Mouse (Mus musculus) thymus, postnatal 25 days (tissue): ENCODE measurements around the gene Ttll12.

ENCODE experiments used
- DNase-seq: peaks from one replicate; pipeline ENCODE4 v3.0.0; 2022

Gene Ttll12

DNA sequence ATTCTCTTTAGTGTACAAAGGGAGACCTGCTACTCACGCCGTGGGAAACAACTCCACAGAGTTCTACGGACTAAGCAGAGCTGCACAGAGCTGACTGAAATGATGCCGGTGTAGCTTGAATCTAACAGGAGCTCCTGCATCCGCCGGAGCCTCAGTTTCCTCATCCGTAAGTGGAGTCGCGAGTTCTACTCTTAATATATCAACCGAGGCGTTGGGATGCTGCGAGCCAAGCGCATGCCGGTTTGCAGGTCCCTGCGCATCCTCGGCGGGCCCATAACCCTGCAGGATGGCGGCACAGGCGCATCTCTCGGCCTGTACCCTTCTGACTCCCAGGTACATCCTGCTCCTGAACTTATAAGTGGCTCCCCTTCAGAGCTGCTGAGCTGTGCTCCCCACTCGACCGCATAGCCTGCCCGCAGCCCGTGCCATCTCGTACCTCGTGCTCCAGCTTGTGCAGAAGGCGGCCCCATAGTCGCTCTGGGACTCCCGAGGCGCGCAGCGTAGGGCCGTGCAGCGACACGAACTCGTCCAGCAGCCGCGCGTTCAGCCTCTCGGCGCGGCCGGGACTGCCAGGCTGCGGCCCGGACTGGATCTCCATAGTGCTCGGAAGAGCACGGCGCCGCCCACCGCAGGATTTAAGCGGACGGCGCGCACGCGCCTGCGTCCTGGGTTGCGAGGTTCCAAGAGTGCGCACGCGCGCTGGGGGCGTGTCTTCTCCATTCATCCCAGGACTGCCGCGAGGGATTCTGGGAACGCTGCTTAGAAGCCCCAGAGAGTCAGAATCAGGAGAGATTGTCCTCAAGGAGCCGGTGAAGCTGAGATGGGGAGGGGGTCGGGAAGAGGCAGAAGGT, at the start of gene Ttll12:
Ttll12 (minus strand) TSS at position 645 of the 851 bp plus-strand sequence.
- DNase-seq: peak; percentile 92

DNA sequence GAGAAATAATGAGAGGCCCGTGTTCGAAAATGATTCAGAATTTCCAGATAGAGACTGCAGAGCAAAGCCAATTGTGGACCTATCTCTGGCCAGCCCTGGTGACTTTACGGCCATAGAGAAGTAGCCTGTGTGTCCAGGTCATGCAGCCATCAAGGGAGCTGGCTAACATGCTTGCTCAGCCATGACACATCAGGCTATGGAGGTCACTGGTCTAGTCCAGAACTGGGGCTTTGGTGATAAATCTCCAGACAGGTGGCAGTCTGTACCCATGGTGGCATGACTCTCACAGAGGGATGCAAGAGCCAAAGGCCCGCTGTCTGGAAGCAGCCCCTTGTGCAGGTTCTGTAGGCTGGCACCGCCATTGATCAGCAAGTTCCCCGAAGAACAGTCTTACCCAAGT, 47.6 kb upstream of the Ttll12 start:
- no peak for DNase-seq

DNA sequence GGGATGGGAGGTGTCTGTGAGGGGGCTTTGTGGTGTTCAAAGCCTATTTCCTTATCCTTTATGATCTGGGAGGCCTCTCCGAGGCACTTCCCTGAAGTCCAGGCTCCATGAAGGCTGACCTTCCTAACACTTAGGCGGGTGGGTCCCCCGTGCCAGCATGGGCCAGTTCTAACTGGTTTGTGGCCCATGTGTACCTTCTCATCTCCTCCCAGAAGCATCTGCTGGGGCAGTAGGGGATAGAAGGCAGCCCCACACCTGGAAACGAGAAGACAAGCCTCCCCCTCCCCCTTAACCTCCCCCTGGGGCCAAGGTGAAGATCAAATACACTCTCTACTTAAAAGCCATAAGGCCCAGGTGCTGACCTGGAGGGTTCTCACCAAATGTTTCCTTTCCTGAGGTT, 45.3 kb upstream of the Ttll12 start:
- no peak for DNase-seq

DNA sequence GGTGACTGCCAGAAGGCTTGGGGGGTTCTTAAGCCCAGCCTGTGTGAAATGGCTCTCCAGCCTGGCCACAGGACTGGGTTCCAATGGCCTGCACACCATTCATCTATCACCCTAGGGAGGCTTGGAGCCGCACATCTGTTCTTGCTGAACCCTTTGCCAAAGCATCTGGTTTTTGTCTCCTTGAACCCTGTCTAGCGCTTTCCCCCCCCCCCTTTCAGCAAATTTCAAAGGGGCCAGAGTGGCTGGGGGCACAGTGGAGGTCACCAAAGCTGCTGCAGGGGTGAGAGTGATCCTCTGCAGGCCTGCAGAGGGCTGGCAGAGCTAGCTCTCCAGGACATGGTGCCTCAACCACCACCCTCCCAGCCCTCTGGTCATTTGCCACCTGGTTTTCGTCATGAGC, 44.2 kb upstream of the Ttll12 start:
- DNase-seq: no peak

DNA sequence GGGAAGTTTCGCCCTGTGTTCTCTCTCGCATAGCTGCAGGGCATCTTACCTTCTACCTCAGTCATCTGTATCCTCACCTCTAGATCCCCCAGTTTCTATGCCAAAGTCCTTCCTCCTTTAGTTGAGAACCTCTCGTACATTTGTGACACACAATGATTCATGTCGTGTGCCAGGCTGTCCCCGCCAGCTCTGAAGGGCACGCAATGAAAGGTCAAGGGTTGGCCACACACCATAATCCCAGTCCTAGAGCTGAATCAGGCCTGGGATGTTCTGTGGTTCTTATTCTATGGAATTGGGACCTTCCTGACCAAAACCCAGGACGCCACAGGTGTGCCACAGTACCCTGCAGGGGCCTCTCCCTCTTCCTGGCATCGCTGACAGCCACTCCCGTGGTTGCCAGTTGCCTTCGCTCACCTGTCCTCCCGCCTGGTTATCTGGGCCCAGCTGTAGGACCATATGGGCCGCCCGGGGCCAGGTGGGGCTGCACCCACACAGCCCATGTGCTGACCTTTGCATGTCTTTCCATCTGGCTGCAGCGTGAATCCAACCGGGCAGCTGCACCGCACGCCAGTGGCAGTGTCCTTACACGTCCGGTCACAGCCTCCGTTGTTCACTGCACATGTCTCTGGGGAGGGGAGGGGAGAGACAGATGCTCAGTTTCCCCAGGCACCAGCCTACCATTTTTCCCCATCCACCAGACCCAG, 43.4 kb upstream of the Ttll12 start:
- no peak for DNase-seq

DNA sequence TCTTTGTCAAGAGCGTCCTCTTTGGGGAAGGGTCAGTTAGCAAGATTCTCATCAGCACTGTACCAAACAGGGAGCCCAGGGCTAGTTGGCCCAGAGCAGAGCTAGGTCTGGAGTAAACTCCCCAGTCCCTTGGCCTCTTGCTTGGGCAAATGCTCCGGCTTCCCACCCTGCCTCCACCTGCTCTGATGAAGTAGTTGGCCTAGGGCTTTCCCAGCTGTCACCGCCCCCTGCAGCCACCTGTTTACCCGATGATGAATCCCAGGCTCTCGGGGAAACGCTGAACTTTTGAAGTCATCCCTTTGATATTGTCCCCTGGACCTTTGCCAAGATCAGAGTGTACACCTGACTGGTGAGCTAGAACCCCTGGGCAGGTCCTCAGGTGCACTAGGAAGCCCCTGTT, 41.8 kb upstream of the Ttll12 start:
- no peak for DNase-seq

DNA sequence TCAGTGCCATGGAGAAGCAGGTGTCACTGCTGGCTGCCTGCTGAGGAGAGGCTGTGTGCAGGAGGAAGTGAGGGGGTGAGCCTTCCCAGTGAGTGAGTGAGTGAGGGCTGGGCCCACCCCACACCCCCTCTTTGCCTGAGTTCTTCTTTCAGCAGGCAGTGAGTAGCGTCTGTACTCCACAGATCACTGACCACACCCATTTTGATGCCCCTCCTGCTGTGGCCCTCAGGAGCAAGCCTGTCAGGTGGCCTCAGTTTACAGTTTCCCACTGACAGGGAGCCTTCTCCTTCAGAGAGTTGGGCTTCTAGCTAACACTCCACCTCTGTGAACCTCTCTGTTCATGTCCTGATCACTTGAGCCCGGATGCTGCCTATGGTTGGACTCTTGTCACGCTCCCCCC, 40.3 kb upstream of the Ttll12 start:
- DNase-seq: no peak

DNA sequence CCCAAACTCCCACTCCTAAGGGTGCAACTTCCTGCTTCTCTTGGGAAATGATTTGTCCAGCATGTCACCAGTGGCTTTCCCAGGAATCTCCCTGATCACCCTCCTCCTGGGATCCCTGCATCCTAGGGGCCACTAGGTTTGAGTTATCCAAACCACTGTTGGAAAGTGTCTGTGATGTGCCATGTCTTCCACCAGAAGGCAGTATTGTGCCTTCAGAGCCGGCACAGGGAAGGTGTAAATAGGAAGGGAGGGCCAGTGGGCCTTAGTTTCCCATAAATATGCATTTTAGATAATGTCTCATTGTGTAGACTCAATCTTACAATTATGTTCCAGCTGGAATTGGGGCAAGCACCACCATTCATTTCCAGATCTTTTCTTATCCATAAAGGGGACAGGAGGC, 39.1 kb upstream of the Ttll12 start:
- DNase-seq: no peak

DNA sequence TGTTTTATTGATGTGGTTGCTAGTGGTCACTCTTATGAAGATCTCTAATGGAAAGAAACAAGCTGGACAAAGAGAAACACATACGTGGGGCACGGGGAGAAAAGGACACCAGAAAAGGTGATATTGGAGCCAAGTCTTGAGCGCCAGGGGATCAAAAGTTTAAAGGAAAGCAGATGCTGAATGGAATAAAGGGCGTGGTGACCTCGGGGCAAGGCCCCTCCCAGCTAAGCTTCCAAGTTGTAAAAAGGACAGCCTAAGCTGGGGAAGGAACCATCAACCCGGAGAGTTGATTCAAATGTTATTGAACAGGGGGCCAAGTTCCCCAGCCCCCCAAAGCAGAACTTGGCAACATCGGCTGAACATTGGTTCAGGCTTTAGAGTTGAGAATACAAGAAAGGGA, 36.1 kb upstream of the Ttll12 start:
- no peak for DNase-seq

DNA sequence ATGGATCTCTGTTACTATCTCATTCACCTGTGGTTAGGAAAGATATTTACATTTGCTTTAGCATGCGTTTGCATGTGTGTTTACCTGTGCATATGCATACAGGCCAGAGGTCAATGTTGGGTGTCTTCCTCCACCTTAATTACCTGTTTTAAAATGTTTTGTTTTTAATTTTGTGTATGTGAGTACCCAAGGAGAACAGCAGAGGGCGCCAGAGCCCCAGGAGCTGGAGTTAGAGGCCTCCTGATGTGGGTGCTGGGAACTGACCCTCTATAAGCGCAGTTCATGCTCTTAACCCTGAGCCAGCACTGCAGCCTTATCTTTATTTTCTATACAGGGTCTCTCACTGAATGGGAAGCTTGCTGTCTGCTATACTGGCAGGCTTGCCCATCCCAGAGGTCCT, 34.8 kb upstream of the Ttll12 start:
- DNase-seq: no peak

DNA sequence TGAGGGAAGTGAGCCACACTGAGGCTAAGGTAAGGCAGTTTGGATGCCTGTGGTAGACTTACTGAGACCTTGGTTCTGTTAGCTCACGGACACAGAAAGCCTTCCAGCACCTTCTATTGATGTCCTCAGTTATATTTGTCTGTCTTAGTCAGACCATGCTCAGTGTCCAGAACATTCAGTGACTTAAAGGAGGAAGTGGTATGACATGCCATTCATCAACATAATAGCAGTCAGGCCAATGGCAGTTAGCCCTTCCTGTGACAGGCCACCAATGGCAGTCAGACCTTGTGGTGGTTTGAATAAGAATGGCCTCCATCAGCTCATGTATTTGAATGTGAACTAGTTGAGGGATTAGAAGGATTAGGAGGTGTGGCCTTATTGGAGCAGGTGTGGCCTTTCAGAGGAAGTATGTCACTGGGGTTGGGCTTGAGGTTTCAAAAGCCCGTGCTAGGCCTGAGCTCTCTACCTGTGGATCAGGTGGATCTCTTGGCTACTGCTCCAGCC, 31.2 kb upstream of the Ttll12 start:
- DNase-seq: no peak

DNA sequence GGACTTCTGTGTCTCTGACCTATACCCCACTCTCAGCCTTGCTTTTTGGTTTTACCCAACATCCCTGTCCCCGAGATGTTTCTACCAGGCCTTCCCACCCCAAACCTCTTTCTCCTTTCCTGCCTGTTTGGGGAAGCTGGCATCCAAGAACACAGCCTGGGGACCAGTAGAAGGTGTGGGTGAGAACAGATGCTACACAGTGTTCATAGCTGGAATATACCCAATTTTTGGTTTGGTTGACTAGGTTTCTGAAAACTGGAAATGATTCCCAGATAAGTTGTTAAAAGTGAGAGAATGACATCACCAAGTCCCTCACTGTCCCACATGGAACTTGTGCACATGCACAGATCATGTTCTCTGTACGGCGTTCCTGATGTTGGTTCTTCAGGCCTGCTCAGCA, 20.3 kb upstream of the Ttll12 start:
- no peak for DNase-seq

DNA sequence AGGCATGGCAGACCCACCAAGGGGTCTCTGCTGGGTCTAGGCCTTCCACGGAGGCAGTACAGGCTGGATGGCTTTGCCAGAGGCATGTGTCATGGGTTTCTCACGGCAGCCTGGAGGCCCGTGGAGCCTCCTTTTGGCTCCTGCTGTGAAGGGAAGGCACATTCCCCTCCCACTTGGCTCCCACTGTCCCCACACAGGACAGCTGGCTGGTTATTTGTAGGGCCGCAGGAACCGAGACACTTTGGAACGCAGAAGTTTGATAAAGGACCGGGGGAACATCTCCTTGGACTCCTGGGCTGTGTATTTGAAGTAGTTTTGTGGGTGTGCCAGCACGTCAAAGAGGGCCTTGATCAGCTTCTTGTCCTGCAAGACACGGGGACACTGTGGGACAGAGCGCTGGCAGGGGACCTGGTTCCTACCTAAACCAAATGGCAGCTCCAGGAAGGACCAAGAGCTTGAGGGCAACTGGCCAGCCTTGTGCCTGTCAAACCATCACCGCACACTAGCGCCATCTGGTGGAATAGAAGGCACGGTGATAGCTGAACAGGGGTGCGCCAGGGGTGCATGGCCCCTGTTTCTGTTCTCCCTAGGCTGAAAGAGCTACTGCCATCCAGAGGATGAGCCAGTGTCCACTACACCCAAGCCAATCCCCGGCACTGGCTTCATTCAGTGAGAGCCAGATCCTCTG, 12.3 kb upstream of the Ttll12 start:
- DNase-seq: peak; percentile 79

DNA sequence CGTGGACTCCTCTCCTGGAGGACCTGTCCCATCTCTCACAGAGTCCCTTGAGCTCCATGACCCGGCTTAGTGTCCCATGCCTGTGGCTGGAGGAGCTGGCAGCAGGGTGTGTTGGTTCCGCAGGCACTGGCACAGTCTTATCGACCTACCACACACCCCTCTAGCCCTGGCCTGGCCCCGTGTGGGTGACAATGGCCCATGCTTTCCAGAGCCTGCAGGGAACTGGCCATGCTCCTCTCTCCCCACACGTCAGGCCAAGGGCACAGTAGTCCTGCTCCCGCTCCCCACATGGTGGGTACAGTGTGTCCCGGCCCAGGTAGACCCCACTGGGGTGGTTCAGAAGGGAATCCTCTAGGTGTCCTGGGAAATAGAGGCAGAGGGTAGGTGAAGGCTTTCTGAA, 11.7 kb upstream of the Ttll12 start:
- DNase-seq: no peak

DNA sequence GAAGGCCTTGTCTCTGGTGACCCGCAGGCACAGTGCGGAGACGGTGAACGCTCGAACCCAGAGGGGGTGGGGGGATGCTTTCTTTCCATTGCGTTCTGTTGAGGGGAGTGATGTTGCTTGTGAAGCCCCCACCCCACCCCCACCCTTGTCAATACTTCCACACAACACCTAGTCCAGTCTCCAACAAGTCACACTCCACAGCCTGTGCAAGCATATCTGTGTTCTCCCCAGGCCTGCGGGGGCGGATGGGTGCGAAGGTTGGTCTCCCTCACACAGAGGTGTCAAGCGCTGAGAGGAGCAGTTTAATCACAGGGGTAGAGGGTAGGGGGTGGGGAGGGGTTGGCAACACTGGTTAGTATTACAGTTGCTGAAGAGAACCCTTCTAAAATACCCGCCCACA, 11.3 kb upstream of the Ttll12 start:
- no peak for DNase-seq

DNA sequence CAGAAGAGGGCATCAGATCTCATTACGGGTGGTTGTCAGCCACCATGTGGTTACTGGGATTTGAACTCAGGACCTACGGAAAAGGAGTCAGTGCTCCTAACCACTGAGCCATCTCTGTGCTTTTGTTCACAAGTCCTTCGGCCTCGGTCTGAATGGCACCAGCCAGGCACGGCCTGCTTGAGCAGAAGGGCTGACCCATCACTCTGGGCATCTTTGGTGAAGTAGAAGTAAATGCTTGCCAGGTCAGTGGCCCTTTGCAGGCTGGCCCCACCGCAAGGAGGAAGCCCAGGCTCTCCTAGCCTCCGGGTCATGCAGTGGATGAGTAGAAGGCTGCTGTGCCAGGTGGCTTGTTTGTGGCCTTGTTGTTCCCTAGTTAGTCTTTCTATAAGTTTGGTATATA, 8.5 kb upstream of the Ttll12 start:
- DNase-seq: peak; percentile 37

DNA sequence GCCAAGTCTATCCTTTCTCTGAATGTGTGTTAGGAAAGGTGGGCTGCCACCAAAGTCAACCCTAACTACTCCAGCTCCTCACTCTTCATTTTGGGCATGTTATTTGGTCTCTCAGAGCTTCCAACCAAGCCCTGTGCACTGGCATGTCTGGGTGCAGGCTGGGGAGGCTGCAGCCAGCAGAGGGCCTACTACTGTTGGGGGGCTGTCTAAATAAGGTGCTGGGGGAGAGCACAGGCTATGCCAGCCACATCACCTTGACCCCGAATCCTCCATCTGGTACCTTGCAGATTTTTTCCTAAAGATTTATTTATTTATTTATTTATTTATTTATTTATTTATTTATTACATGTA, 8.1 kb upstream of the Ttll12 start:
- DNase-seq: no peak

DNA sequence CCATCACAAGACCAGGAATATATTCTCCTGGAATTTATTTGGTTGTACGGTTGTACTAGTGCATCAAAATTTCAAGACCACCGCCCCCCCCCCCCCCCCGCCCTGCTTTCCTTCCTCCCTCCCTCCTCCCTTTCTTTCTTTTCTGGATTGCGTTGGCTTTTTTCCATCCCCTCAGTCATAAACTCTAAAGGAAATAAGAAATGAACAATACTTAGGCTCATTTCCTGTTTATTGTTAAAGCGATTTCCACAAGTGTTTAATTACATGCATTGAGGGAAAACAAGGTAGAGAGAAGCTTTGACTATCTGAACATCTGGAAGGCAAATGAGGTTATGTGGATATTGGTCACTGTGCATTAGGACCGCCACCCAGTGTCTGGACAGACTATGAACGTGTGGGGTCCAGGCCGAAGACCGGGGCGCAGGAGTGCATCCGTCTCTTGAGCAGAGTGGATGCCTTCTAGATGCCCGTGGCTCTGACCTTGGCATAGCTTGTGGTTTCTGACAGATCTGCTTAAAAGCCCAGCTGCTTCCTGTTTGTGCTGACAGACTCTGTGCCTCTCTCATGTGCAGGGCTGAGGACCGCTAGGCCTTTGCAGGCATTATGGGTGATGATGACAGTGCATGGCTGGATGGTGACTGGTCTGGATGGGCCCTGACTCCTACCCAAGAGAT, 7.6 kb upstream of the Ttll12 start:
- peak; percentile 83 for DNase-seq

DNA sequence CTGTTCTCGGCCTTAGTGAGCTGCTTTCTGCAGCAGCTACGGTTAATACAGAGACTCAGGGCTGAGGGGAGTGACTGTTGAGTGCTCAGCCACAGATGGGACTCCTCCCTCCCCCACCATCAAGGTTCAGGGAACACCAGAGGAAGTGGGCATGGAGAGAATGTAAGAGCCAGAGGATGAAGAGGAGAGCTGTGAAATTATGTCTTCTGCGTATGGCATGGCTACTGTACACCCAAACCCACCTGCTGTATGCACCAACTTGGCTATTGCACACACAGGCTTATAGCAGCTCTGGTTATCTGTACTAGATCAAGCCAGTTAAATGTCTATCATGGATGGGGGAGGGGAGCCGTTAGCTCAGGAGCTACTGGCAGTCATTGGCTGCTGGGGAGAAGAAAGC, 6.2 kb upstream of the Ttll12 start:
- peak; percentile 71 for DNase-seq

DNA sequence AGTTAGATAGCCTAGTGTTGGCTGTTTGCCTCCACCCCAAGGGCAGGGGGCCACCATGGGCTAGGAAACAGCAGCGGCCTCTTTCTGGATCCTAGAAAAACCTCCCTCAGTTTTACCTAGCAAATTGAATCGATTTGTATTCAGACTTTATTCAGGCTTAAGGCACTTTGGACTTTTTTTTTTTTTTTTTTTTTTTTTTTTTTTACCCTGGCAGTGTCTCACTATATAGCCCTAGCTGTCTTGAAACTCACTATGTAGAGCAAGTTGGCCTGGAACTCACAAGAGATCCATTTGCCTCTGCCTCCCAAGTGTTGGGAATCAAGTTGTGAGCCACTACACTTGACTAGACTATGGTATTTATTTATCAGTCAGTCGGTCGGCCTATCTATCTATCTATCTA, 1.9 kb upstream of the Ttll12 start:
- no peak for DNase-seq

DNA sequence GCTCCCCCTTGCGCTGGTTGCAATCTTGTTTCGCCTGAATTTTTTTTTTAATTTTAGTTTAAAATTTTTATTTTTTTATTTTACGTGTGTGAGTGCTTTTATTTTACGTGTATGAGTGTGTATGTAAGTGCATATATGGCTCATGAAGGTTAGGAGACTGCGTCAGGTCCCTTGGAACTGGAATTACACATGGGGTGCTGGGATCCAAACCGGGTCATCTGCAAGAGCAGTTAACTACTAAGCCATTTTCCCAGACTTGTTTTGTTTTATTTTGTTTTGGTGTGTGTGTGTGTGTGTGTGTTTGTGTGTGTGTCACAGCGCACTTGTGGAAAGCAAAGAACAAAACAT, 381 bp upstream of the Ttll12 start:
- no peak for DNase-seq

DNA sequence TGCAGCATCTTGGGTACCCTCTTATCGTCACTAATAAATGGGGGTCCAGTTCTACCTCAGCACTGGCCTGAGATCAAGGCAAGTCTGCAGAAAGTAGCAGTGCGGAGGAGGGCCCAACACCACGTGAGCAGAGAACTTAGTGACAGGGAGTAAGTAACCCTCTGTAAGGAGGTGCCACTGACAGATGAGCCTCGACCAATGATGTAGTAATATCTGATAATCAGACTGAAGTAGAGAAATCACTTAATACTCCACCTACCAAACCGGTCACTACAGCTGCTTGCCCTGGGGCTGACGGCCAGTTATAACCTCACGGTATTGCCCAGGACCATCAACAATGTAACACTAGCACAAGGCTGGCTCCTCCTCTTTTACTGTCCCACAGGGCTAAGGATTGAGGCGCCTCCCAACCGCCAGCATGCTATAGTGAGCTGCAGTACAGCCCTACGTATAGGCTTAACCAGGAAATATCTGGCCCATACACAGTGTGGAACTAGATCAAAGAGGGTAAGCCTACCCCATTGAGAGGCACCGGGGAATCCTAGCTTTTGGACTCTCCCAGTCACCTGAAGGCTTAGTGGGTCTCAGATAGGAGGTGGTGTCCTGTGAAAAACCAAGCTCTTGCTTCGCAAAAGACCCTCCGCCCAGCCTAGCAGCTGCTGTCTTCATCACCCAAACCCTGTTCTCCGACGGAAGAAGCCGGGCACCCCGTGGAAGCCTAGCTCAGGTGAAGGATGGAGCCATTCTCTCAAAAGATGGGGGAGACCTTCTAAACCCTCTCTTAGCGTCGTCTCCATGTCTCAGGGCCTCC, 1.1 kb downstream of the Ttll12 start:
- peak; percentile 36 for DNase-seq

DNA sequence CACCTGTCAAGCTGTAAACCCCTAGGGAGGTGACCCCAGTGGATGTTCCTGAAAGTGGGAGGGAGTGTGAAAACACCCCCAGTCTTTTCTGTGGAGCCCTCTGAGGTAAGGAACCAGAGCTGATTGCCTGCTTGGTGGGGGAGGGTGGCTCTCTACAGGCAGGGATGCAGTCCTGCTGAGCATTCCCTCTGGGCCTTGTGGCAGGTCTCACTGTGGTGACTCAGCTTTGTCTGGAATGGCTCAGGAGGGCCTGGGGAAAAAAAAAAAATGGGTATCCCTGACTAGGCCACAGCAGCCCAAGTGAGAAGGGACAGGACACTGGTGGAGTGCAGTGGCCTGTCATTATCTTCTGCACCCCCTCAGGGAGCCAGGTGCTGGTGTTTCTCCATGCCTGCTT, 1.8 kb downstream of the Ttll12 start:
- no peak for DNase-seq
